Mouse (Mus musculus) liver, postnatal 0 days (tissue): ENCODE measurements at regions not wholly inside any gene's neighbourhood (a gene's known extent, or its start where the extent isn't known, plus 50 kb on each side); places are given as distances from the start of the nearest gene placed in this dataset.

Experiments used
- ATAC-seq: fragments of 200-750 bp; cut with Nextera tagmentation; 2 replicates; pipeline ENCODE4 v1.8.0; 2017; ENCODE audit warnings: mild to moderate bottlenecking, moderate library complexity
- DNase-seq: peaks from one replicate; pipeline ENCODE4 v3.0.0-alpha.2; 2016
- H3K27ac ChIP-seq: fragments of 300-500 bp; sonication (generic); 2 replicates; pipeline ENCODE4 v1.5.1; 2014; ENCODE audit warnings: antibody characterized with exemption, moderate library complexity, mild to moderate bottlenecking, low read depth
- H3K27me3 ChIP-seq: fragments of 300-500 bp; sonication (generic); 2 replicates; pipeline ENCODE4 v1.6.1; 2014; ENCODE audit warnings: low read length, control low read depth, mixed read lengths; ENCODE audit not compliant: insufficient read depth
- H3K36me3 ChIP-seq: fragments of 300-500 bp; sonication (generic); replicated peaks from 2 replicates; pipeline ENCODE4 v1.6.1; 2014; ENCODE audit warnings: mild to moderate bottlenecking, control low read depth, low read length, moderate library complexity, mixed read lengths; ENCODE audit not compliant: insufficient read depth
- H3K4me1 ChIP-seq: fragments of 300-500 bp; sonication (generic); 2 replicates; pipeline ENCODE4 v1.6.1; 2014; ENCODE audit warnings: antibody characterized with exemption, mild to moderate bottlenecking, control low read depth; ENCODE audit not compliant: insufficient read depth
- H3K4me2 ChIP-seq: fragments of 300-500 bp; sonication (generic); 2 replicates; pipeline ENCODE4 v1.6.1; 2014; ENCODE audit warnings: low read depth, mild to moderate bottlenecking, low read length, moderate library complexity, mixed read lengths
- H3K4me3 ChIP-seq: fragments of 300-500 bp; sonication (generic); 2 replicates; pipeline ENCODE4 v1.5.1; 2014; ENCODE audit warnings: low read depth, low read length
- H3K9ac ChIP-seq: fragments of 300-500 bp; sonication (generic); replicated peaks from 2 replicates; pipeline ENCODE4 v1.6.1; 2014; ENCODE audit warnings: mild to moderate bottlenecking, moderate library complexity
- H3K9me3 ChIP-seq: fragments of 300-500 bp; sonication (generic); 2 replicates; pipeline ENCODE4 v1.6.1; 2016; ENCODE audit warnings: mild to moderate bottlenecking, control low read depth, low read length, mixed read lengths
- CTCF ChIP-seq: sonication (generic); IDR thresholded peaks from 2 replicates; pipeline ENCODE4 v1.5.1; 2016; ENCODE audit warnings: antibody characterized with exemption, low read depth
- EP300 ChIP-seq: IDR thresholded peaks from 2 replicates; pipeline ENCODE4 v1.6.1; 2016; ENCODE audit warnings: antibody characterized with exemption, low read depth, mild to moderate bottlenecking
- WGBS: fragments of 180-500 bp; shearing (Covaris S2); extraction: QIAGEN DNeasy Blood & Tissue Kit; methylation state at CpG from one replicate; pipeline ENCODE4 v1.1.7; 2014; ENCODE audit not compliant: insufficient replicate concordance; 5-methylcytosine and 5-hydroxymethylcytosine counted together

DNA sequence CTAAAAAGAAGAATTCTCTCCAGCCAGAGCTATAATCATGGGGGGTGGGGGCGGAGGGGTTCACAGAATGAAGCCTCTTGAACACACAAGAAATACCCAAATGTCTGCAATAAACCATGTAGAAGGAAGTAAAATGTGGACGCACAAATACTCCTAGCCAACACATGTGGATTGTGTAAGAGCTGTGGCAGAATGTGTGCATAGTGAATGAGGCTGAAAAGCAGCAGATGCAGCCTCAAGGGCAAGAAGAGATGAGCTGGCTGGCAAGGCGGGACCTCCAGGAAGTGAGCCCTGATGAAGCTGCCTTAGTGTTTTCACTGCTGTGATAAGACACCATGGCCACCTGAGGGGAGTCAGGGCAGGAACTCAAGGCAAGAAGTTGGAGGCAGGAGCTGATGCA lies 53.3 kb upstream of the Arhgap28 start:
- H3K36me3 ChIP-seq, result no peaks in the 10 kb centered on the region
- DNase-seq (no peak), ATAC-seq (no peak)
- no peak overlapping the region for H3K27ac ChIP-seq
- no peaks in the 10 kb centered on the region for H3K9me3 ChIP-seq
- no peak overlapping the region for H3K4me2 ChIP-seq
- no peaks in the 10 kb centered on the region for H3K4me1 ChIP-seq
- TF ChIP-seq EP300 (no peak), CTCF (no peak)
- no peaks in the 10 kb centered on the region for H3K27me3 ChIP-seq
- H3K9ac ChIP-seq, result no peak overlapping the region
- H3K4me3 ChIP-seq, result no peak overlapping the region
- 72% methylated on average over 3 of the region's 3 CpGs for WGBS

DNA sequence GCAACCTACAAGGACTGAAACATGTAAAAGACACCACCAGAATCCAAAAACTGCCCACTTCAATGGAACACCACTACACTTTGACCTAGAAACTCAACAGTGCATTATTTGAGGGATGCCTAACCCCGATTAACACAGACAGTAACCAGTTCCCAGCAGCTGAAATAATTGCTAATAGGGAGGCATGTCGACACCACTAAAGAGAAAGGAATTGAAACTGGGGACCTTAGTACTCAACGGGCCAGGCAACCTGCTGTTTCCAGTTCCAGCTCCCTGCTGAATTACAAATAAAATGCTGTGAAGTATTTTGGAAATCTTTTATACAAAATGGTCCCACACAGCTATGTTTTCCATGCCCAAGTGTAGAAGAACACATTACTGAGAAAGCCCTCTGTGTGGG lies 56.5 kb upstream of the Arhgap28 start:
- H3K4me1 ChIP-seq, result no peaks in the 10 kb centered on the region
- WGBS, result 69% methylated on average over 3 of the region's 3 CpGs
- TF ChIP-seq CTCF, result no peak
- no peak for TF ChIP-seq EP300

DNA sequence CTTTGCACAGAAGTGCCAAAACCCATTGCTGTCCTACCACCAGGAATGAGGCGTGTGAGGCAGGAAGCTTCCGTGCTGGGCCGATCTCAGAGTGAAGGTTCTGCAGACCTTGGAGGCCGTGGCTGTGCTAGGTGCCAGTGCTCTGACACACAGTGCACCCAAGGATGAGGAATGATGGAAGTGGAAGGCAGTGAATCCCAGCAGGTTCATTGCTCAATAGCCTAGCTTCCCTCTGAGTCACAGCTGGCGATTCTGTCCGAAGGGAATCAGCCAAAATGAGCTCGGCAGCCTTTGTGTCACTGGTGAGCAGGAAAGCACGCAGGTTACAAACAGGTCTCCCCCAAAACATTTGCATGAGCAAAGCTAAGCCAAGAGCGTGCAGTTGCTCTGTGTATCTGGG lies 61.8 kb upstream of the Arhgap28 start:
- ATAC-seq (no peak), DNase-seq (no peak)
- Histone ChIP-seq H3K4me3 (no peak overlapping the region), H3K9me3 (no peaks in the 10 kb centered on the region), H3K27ac (no peak overlapping the region), H3K4me1 (no peaks in the 10 kb centered on the region), H3K9ac (no peak overlapping the region), H3K27me3 (no peaks in the 10 kb centered on the region), H3K4me2 (no peak overlapping the region), H3K36me3 (no peaks in the 10 kb centered on the region)
- TF ChIP-seq EP300, result no peak
- TF ChIP-seq CTCF, result no peak
- 81% methylated on average over 9 of the region's 9 CpGs for WGBS

More for the DNA sequence above, 56.5 kb upstream of the Arhgap28 start:
- Histone ChIP-seq H3K36me3 (no peaks in the 10 kb centered on the region), H3K9ac (no peak overlapping the region), H3K4me3 (no peak overlapping the region), H3K9me3 (no peaks in the 10 kb centered on the region), H3K27ac (no peak overlapping the region), H3K4me2 (no peak overlapping the region), H3K27me3 (no peaks in the 10 kb centered on the region)
- ATAC-seq (no peak), DNase-seq (no peak)

DNA sequence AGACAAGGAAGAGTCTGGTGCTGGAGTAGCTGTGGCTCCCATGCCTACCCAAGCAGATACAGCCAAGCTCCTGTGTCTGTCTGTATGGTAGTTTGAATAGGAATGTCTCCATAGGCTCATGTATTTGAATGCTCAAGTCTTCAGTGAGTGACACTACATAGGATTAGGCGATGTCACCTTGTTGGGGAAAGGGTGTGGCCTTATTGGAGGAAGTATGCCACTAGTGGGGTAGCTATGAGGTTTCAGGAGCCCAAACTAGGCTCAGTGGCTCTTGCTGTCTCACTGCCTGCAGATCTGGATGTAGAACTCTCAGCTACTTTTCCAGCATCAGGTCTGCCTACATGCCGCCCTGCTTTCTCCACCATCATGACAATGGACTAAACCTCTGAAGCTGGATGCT lies 62.3 kb upstream of the Arhgap28 start:
- DNase-seq (no peak), ATAC-seq (no peak)
- H3K9ac ChIP-seq, result no peak overlapping the region
- no peak overlapping the region for H3K4me3 ChIP-seq
- no peaks in the 10 kb centered on the region for H3K27me3 ChIP-seq
- no peak overlapping the region for H3K27ac ChIP-seq
- TF ChIP-seq CTCF (no peak), EP300 (no peak)
- WGBS, result 79% methylated on average over 2 of the region's 2 CpGs
- no peaks in the 10 kb centered on the region for H3K9me3 ChIP-seq
- H3K36me3 ChIP-seq, result no peaks in the 10 kb centered on the region
- H3K4me1 ChIP-seq, result no peaks in the 10 kb centered on the region
- no peak overlapping the region for H3K4me2 ChIP-seq

DNA sequence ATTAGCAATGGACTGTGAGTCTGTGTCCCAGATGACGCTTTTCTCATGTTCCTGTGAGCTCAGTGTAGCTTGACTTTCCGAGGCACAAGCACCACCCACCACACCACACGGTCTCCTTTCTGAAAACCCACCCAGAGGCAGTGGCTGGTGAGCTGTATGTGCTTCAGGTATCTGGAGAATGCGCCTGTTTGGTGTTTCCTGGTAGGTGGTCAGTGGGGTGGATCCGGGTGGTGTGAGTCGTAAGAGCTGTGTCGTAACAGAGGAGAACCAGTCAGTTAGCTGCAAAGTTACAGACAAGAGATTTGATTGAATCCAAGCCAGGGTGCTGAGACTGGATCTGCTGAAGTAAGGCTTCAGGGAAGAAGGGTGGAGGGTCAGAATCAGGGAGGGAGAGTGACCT lies 65.1 kb upstream of the Arhgap28 start:
- no peak overlapping the region for H3K9ac ChIP-seq
- WGBS, result 61% methylated on average over 7 of the region's 7 CpGs
- no peaks in the 10 kb centered on the region for H3K36me3 ChIP-seq
- no peak for DNase-seq
- no peak for ATAC-seq
- H3K27ac ChIP-seq, result no peak overlapping the region
- no peak overlapping the region for H3K4me3 ChIP-seq
- no peaks in the 10 kb centered on the region for H3K27me3 ChIP-seq
- H3K4me2 ChIP-seq, result no peak overlapping the region
- no peaks in the 10 kb centered on the region for H3K9me3 ChIP-seq
- TF ChIP-seq EP300, result no peak
- no peak for TF ChIP-seq CTCF
- no peaks in the 10 kb centered on the region for H3K4me1 ChIP-seq

DNA sequence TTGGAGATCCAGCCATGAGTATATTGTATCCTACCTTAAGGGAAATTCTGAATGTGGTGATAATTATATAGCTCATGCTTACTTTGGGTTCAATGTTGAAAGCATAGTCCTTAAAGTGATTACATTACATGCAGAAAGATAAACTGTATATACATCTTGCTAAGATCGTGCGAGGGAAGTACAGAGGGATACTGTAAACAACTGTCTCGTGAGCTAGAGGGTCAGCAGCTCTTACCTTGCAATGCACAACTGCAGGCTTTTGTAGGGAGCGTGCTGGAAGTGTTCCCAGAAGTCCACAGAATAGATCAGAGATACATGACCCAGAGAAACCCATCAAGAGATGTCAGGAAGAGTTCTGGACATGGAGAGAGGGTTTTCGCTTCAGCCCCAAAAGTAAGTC lies 65.6 kb upstream of the Arhgap28 start:
- Histone ChIP-seq H3K4me3 (no peak overlapping the region), H3K9ac (no peak overlapping the region), H3K9me3 (no peaks in the 10 kb centered on the region), H3K4me2 (no peak overlapping the region), H3K27me3 (no peaks in the 10 kb centered on the region), H3K4me1 (no peaks in the 10 kb centered on the region), H3K36me3 (no peaks in the 10 kb centered on the region), H3K27ac (no peak overlapping the region)
- WGBS, result 70% methylated on average over 5 of the region's 5 CpGs
- DNase-seq (no peak), ATAC-seq (no peak)
- TF ChIP-seq CTCF (no peak), EP300 (no peak)

DNA sequence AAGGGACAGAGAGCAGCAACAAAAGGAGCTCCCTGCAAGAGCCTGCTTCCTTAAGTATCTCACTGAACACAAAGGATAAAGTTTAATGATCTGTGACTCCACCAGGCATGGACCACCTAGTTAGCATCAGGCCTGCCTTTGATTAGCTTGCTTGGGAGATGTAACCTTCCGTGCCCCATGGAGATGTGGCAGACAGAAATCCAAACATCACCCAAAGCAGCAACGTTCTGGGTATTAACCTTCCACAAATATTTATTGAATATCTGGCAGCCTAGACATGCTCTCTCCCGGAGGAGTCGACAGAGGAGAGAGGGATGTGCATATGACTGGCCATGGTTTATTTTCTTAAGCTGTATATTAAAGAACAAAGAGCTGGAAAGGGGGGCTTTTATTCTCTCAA lies 67.6 kb upstream of the Arhgap28 start:
- H3K27me3 ChIP-seq, result no peaks in the 10 kb centered on the region
- DNase-seq (no peak), ATAC-seq (no peak)
- H3K4me2 ChIP-seq, result no peak overlapping the region
- no peaks in the 10 kb centered on the region for H3K36me3 ChIP-seq
- no peaks in the 10 kb centered on the region for H3K9me3 ChIP-seq
- no peak overlapping the region for H3K9ac ChIP-seq
- H3K27ac ChIP-seq, result no peak overlapping the region
- 46% methylated on average over 4 of the region's 4 CpGs for WGBS
- H3K4me3 ChIP-seq, result no peak overlapping the region
- TF ChIP-seq EP300 (no peak), CTCF (no peak)
- H3K4me1 ChIP-seq, result no peaks in the 10 kb centered on the region
